Mouse (Mus musculus) stomach, embryonic 16.5 days (tissue): ENCODE data around the gene Slc13a2. TPM values are rescaled to one million over a fixed set of nuclear protein-coding genes. Genes with fewer than 3 reads are reported as not detected.
A peak's percentile ranks its signal among the peaks of the same experiment; 100 is the strongest.

Experiments
- ATAC-seq: fragments of 200-750 bp; cut with Nextera tagmentation; 2 replicates; pipeline ENCODE4 v1.8.0; 2017; ENCODE audit warnings: moderate number of reproducible peaks, moderate TSS enrichment; ENCODE audit not compliant: insufficient read depth, low FRiP score
- H3K27ac ChIP-seq: fragments of 300-500 bp; sonication (generic); 2 replicates; pipeline ENCODE4 v1.5.1; 2014; ENCODE audit warnings: low read length
- H3K27me3 ChIP-seq: fragments of 300-500 bp; sonication (generic); 2 replicates; pipeline ENCODE4 v1.6.1; 2014; ENCODE audit warnings: low read length, control low read depth, mixed read lengths; ENCODE audit not compliant: control insufficient read depth, insufficient read depth
- H3K36me3 ChIP-seq: fragments of 300-500 bp; sonication (generic); 2 replicates; pipeline ENCODE4 v1.6.1; 2014; ENCODE audit warnings: low read length; ENCODE audit not compliant: control insufficient read depth, insufficient read depth
- H3K4me1 ChIP-seq: fragments of 300-500 bp; sonication (generic); 2 replicates; pipeline ENCODE4 v1.6.1; 2014; ENCODE audit warnings: low read length, control low read depth, mixed read lengths; ENCODE audit not compliant: control insufficient read depth, insufficient read depth
- H3K4me2 ChIP-seq: fragments of 300-500 bp; sonication (generic); 2 replicates; pipeline ENCODE4 v1.6.1; 2014; ENCODE audit warnings: low read depth, low read length, mixed read lengths
- H3K4me3 ChIP-seq: fragments of 300-500 bp; sonication (generic); replicated peaks from 2 replicates; pipeline ENCODE4 v1.5.1; 2014; ENCODE audit warnings: mild to moderate bottlenecking, low read length
- H3K9ac ChIP-seq: fragments of 300-500 bp; sonication (generic); 2 replicates; pipeline ENCODE4 v1.6.1; 2014; ENCODE audit warnings: low read length
- H3K9me3 ChIP-seq: fragments of 300-500 bp; sonication (generic); replicated peaks from 2 replicates; pipeline ENCODE4 v1.6.1; 2016; ENCODE audit warnings: low read length, control low read depth; ENCODE audit not compliant: control insufficient read depth
- WGBS: fragments of 180-500 bp; shearing (Covaris S2); extraction: QIAGEN DNeasy Blood & Tissue Kit; methylation state at CpG from one replicate; pipeline ENCODE4 v1.1.7; 2014; 5-methylcytosine and 5-hydroxymethylcytosine counted together
- polyA plus RNA-seq: library from polyadenylated mRNA; unstranded; fragments of >200 nt; fragmentation: Nextera tagmentation; extraction: Ambion mirVana; gene quantifications from 2 replicates; pipeline ENCODE4 v1.2.1, GENCODE M21; 2015

Slc13a2 gene
- polyA plus RNA-seq, 1 experiment from 2014 or later = 0.25 TPM

DNA sequence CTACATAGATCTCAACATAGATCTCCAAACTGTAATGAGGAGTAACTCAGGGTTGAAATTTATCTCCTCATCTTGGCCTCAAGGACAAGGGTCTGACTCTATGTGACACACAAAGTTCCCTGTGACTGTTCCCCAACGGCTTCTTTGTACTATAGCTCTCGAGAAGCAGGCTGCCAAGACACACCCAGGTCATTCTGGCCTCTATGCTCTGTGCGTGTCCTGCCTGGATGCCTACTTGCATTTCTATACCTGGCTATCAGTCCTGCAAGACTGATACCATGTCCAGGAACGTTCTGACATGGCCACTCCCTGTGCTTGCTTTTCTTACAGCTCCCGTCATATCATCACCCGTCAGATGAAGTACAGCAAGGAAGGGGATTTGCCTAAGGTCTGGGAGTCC, 20.0 kb downstream of the Slc13a2 start:
- no peaks in the 10 kb centered on the region for H3K4me1 ChIP-seq
- H3K4me3 ChIP-seq = no peak overlapping the region
- no peaks in the 10 kb centered on the region for H3K36me3 ChIP-seq
- H3K27ac ChIP-seq = no peak overlapping the region
- WGBS = 50% methylated on average over 6 of the region's 6 CpGs
- H3K4me2 ChIP-seq = no peak overlapping the region
- ATAC-seq = peak; percentile 61; the same call in 1 of the 2 replicates
- no peaks in the 10 kb centered on the region for H3K27me3 ChIP-seq
- H3K9ac ChIP-seq = no peak overlapping the region
- no peaks in the 10 kb centered on the region for H3K9me3 ChIP-seq

DNA sequence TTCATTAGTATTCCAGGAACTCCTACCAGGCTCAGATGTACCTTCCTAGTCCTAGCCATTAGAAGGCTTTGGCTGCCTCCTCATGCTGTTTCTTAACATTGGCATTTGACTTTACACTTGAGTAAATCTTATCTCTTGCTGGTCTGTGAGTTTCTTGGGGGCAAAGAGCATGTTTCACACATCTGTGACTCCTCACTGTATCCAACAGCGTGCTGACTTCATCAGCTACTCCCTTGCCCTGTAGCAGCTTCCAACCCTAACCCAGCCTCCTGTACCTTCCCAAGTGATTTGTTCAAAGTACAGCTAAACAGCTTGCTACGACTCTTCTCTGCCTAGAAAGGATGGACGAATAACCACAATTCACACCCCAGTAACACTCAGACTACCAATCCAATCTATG, 20.5 kb downstream of the Slc13a2 start:
- no peaks in the 10 kb centered on the region for H3K36me3 ChIP-seq
- no peak overlapping the region for H3K9ac ChIP-seq
- no peaks in the 10 kb centered on the region for H3K27me3 ChIP-seq
- H3K27ac ChIP-seq = peak overlapping the region; percentile 17; the same call in 1 of the 2 replicates
- WGBS = 73% methylated on average over 3 of the region's 3 CpGs
- no peak overlapping the region for H3K4me2 ChIP-seq
- no peak for ATAC-seq
- H3K4me1 ChIP-seq = no peaks in the 10 kb centered on the region
- H3K4me3 ChIP-seq = no peak overlapping the region
- H3K9me3 ChIP-seq = no peaks in the 10 kb centered on the region

DNA sequence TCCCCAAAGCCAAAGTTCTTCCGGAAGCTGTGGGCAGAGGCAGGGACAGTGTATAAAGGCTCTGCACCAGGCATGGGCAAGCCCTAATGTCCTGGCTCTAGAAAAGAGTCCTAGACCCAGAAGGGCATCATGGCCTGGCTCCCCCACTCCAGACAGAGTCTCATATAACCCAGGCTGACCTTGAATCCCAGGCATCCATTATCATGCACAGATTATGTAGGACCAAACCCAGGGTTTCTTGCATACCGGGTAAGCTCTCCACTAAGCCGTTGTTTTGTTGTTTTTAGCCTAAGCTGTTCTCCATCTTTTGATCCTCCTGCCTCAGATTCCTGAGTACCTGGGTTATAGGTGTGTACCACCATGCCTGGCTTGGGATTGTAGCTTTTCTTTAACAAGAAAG, 21.1 kb downstream of the Slc13a2 start:
- Histone ChIP-seq H3K4me3 (no peak overlapping the region), H3K4me2 (no peak overlapping the region), H3K4me1 (no peaks in the 10 kb centered on the region), H3K27me3 (no peaks in the 10 kb centered on the region), H3K9me3 (no peaks in the 10 kb centered on the region), H3K9ac (no peak overlapping the region), H3K27ac (no peak overlapping the region), H3K36me3 (no peaks in the 10 kb centered on the region)
- 68% methylated on average over 3 of the region's 3 CpGs for WGBS
- ATAC-seq = no peak

DNA sequence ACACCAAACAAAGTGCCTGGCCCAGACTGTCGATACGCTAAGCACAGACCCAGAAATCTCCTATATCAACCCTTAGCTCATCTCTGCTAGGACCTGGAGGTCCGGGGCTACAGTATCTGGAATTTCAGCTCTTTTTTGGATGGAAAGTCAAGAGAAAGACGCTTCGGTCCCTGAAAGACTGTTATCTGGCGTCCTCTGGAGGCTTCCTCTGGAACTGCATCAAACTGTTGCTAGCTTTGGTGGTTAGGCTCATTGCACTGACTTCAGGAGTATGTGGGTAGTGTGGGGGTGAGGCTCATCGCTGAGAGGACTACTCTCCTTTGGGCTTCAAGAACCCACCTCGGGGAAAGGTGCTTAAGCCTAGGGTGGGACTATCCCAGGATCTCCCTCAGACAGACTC, 22.3 kb downstream of the Slc13a2 start:
- Histone ChIP-seq H3K36me3 (no peaks in the 10 kb centered on the region), H3K4me2 (no peak overlapping the region), H3K9me3 (no peaks in the 10 kb centered on the region), H3K27ac (no peak overlapping the region), H3K4me1 (no peaks in the 10 kb centered on the region), H3K4me3 (no peak overlapping the region), H3K9ac (peak overlapping the region; percentile 23; the same call in 1 of the 2 replicates), H3K27me3 (no peaks in the 10 kb centered on the region)
- WGBS = 15% methylated on average over 8 of the region's 8 CpGs
- no peak for ATAC-seq

DNA sequence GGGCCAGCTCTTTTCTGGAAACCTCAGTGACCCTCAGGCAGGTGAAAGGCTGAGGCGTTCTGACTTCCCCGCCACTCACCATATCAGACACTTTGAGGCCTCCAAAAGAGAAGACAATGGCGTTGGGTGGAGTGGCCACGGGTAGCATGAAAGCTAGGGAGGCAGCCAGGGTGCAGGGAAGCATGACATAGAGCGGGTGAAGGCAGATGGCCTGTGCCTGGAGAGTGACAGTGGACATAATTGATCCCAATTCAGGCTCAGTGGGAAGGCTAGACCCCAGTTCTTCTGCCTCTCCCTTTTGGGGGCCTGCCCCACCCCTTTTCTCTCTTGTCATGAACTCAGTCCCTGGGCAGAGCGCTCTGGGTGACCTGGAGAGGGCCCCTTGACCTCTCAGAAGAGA, 23.8 kb downstream of the Slc13a2 start:
- H3K4me2 ChIP-seq = no peak overlapping the region
- H3K4me1 ChIP-seq = no peaks in the 10 kb centered on the region
- no peaks in the 10 kb centered on the region for H3K36me3 ChIP-seq
- H3K4me3 ChIP-seq = no peak overlapping the region
- H3K27ac ChIP-seq = no peak overlapping the region
- ATAC-seq = no peak
- no peaks in the 10 kb centered on the region for H3K9me3 ChIP-seq
- H3K27me3 ChIP-seq = no peaks in the 10 kb centered on the region
- WGBS = 80% methylated on average over 6 of the region's 6 CpGs
- 0 out of 2 replicates have a peak overlapping the region, but pooled peaks have one; percentile 17 for H3K9ac ChIP-seq

DNA sequence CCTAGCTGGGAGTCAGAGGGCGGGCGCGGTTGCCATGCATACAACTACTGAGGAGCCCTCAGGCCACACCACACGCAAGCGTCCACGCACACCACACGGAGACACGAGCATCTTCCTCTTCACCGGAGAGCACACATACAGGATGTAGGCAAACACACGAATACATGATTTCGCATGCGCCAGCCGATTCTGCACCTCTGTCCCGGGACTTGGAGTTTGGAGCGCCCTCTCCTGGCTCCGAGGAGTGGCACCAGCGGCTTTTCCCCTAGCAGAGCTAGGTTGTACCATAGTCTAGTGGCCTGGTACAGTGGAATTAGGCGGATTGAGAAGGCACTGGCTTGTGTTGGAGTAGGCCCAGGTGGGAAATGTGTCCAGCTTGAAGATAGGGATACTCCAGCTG, 24.6 kb downstream of the Slc13a2 start:
- Histone ChIP-seq H3K9me3 (no peaks in the 10 kb centered on the region), H3K36me3 (no peaks in the 10 kb centered on the region), H3K4me3 (no peak overlapping the region), H3K4me2 (peak overlapping the region; percentile 28), H3K4me1 (no peaks in the 10 kb centered on the region), H3K27ac (0 out of 2 replicates have a peak overlapping the region, but pooled peaks have one; percentile 7), H3K27me3 (no peaks in the 10 kb centered on the region), H3K9ac (0 out of 2 replicates have a peak overlapping the region, but pooled peaks have one; percentile 3)
- ATAC-seq = peak; percentile 65
- WGBS = 10% methylated on average over 18 of the region's 18 CpGs

DNA sequence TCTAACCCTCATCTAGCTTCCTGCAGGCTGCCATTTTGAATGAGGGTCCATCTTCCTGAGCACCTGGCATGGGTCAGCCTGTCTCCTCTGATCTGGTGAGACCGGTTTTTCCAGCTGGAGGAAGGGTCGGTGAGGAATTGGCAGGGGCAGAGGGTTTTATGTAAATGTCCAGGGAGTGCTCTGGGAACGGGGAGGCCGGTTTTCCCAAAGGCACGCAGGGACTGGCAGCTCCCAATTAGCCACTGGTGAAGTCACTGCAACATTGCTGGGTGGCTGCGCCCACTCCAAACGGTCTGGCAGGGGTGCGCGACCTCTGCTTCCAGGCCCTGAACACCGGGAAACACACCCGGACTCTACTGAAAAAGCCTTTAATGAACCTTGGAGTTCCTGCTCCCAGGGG, 25.1 kb downstream of the Slc13a2 start:
- no peak overlapping the region for H3K4me3 ChIP-seq

DNA sequence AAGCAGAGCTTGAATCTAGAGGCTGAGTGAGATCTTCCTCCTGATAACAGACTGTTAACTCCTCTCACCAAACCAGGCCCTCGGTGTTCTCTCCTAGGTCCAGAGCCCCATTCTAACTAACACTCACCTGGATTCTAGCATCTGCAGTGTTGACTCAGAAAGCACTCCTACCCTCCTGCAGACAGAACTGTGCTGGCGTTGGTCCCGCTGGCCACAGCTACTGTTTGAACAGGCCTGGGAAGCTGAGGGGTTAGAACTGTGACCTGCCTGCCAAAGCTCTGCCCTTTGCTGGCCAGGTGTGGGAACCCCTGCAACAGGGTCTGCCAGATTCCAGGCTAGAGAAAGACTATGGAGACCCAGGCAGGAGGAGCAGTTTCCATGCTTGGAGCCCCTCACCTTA, 29.3 kb downstream of the Slc13a2 start:
- H3K9ac ChIP-seq = no peak overlapping the region
- H3K27me3 ChIP-seq = no peaks in the 10 kb centered on the region
- no peaks in the 10 kb centered on the region for H3K9me3 ChIP-seq
- H3K4me1 ChIP-seq = no peaks in the 10 kb centered on the region
- 53% methylated on average over 3 of the region's 3 CpGs for WGBS
- H3K4me3 ChIP-seq = no peak overlapping the region
- no peak for ATAC-seq
- no peak overlapping the region for H3K4me2 ChIP-seq
- no peaks in the 10 kb centered on the region for H3K36me3 ChIP-seq
- no peak overlapping the region for H3K27ac ChIP-seq

More for the DNA sequence above, 25.1 kb downstream of the Slc13a2 start:
- peak overlapping the region; percentile 28 for H3K4me2 ChIP-seq
- H3K27me3 ChIP-seq = no peaks in the 10 kb centered on the region
- ATAC-seq = no peak
- 0 out of 2 replicates have a peak overlapping the region, but pooled peaks have one; percentile 3 for H3K9ac ChIP-seq
- WGBS = 43% methylated on average over 11 of the region's 11 CpGs
- no peaks in the 10 kb centered on the region for H3K36me3 ChIP-seq
- H3K9me3 ChIP-seq = no peaks in the 10 kb centered on the region
- H3K27ac ChIP-seq = peak overlapping the region; percentile 7; the same call in 1 of the 2 replicates
- no peaks in the 10 kb centered on the region for H3K4me1 ChIP-seq

DNA sequence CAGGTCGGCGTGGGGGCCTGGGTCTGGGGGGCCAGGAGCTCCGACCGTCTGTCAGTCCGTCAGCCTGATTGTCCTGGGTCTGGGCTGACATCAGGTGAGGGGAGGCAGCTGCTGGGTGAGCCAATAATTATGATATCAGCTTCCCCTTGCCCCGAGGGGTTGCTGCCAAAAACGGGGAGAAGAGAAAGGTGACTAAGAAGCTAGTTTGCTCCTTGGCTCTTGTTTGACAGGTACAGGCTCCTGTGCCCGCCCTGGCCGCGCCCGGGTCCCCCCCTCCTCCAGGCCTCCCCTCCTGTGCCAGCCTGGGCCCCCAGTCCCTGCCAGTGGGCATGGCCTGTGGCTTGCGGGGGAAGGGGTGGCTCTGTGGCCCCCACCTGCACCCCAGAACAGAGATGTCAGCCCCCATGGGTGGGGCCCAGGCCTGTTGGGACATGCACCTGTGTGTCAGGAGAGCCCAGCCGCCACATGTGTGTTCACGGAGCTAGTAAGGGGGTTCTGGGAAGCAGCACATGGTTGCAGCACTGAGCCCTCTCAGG, 35.4 kb downstream of the Slc13a2 start, which contains the start of gene Foxn1:
Foxn1 (minus strand) TSS at position 51 of the 536 bp plus-strand sequence.
- H3K4me1 ChIP-seq = no peaks in the 10 kb centered on the region
- peak within 1 kb of the TSS; percentile 50; the same call in 1 of the 2 replicates for H3K9ac ChIP-seq
- H3K36me3 ChIP-seq = no peaks in the 10 kb centered on the region
- peak within 1 kb of the TSS; percentile 77 for H3K27ac ChIP-seq
- peak within 1 kb of the TSS; percentile 36; the same call in 1 of the 2 replicates for H3K4me2 ChIP-seq
- peak; percentile 61; the same call in 1 of the 2 replicates for ATAC-seq
- WGBS = 67% methylated on average over 14 of the region's 14 CpGs
- H3K27me3 ChIP-seq = no peaks in the 10 kb centered on the region
- H3K9me3 ChIP-seq = no peaks in the 10 kb centered on the region
- H3K4me3 ChIP-seq = peak within 1 kb of the TSS; percentile 24
